Comparison of ENCODE assay signal across 34 mouse cellular contexts in the genomic region with DNA sequence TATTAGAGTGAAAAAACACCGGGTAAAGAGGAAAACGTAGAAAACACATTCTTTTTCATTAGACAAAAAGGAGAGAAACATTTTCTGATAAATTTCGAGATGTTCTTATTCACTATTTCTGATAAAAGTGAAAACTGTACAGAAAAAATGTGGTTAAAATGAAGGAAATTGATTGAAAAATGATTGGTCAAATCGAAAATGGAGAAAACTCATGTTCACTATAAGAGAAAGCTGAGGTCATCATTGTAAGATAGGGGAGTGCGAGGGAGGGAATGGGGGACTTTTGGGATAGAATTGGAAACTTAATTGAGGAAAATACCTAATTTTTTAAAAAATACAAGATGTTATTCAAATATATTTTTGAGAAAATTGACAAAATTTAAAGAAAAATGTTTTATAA. TPM values are rescaled to one million over a fixed set of nuclear protein-coding genes. Genes with fewer than 3 reads are reported as not detected.
A peak's percentile ranks its signal among the peaks of the same experiment; 100 is the strongest.
DNase-seq lines count a peak whose midpoint lies in the region; ATAC-seq and TF ChIP-seq lines count a peak whose summit lies in the region.
"Not testable (repeated sequence)": the region's sequence is repeated elsewhere in the genome, so short reads cannot be mapped to it uniquely, and the experiment has no call there.
"Had no signal": no experiment of that assay in that cellular context is flagged by ENCODE, and none has a peak within 500 bp of the region (broad histone marks: within the 10 kb centered on the region; RNA-seq: fewer than 3 reads in every experiment).

No protein-coding gene starts in this region.

- not testable (repeated sequence) for H3K79me2 ChIP-seq in MEL (ENCODE audit: control insufficient read depth, insufficient read depth, low read length, poor library complexity); myocyte (ENCODE audit: control insufficient read depth, insufficient read depth)

- not testable (repeated sequence) for H3K4me1 ChIP-seq in MEL (ENCODE audit: control insufficient read depth in 1 of 2, insufficient read depth in 2 of 2, low read length in 2 of 2); hindbrain, embryonic 11.5 days (replicated peaks; ENCODE audit: control insufficient read depth, insufficient read depth, low read length)

- peaks cover 2 to 38% of the 10 kb centered on the region in 2 experiments for H3K27me3 ChIP-seq in MEL (ENCODE audit: control insufficient read depth in 1 of 2, insufficient read depth in 2 of 2, low read length in 2 of 2)
- not testable (repeated sequence) for H3K27me3 ChIP-seq in hindbrain, embryonic 11.5 days (ENCODE audit: control insufficient read depth, insufficient read depth, low read length); myocyte (ENCODE audit: control insufficient read depth, insufficient read depth, insufficient read length)

- DNase-seq in 3134 (ENCODE audit: extremely low read depth, insufficient read length, low spot score): peak; percentile 45
- peak; percentile 61 for DNase-seq in MEL (ENCODE audit: low read depth, low spot score)
- DNase-seq in adipocyte (ENCODE audit: low spot score): peak; percentile 30
- DNase-seq in embryo, embryonic 10.5 days (ENCODE audit: low spot score): peak; percentile 14
- DNase-seq in hindbrain, embryonic 11.5 days (ENCODE audit: low spot score): peak; percentile 28
- DNase-seq in mesoderm, embryonic 11.5 days (ENCODE audit: low read depth, low spot score): peak; percentile 24
- DNase-seq in thymus, postnatal 0 days (ENCODE audit: low spot score): peak; percentile 12

- 85% methylated on average over 5 of the region's 5 CpGs for WGBS in hindbrain, embryonic 11.5 days

- not testable (repeated sequence) for TF ChIP-seq CTCF in MEL (IDR thresholded peaks at IDR 0.05 in 2 of 3, conservative IDR thresholded peaks at IDR 0.05 in 1 of 3; ENCODE audit: control insufficient read depth in 1 of 3, insufficient read depth in 1 of 3, low read depth in 2 of 3, low read length in 3 of 3, poor library complexity in 1 of 3, severe bottlenecking in 1 of 3)

- ATAC-seq in hindbrain, embryonic 11.5 days (ENCODE audit: low FRiP score): not testable (repeated sequence)

- H3K9me3 ChIP-seq in MEL (replicated peaks; ENCODE audit: insufficient read depth, low read length); hindbrain, embryonic 11.5 days (ENCODE audit: control insufficient read depth, low read length): not testable (repeated sequence)

- H3ac ChIP-seq in myocyte (ENCODE audit: control insufficient read depth, insufficient read length): not testable (repeated sequence)

- H3K4me2 ChIP-seq in hindbrain, embryonic 11.5 days (replicated peaks; ENCODE audit: low read depth, low read length): not testable (repeated sequence)
- H3K4me2 ChIP-seq in myocyte (ENCODE audit: low read depth): peak overlapping the region; percentile 42

- not testable (repeated sequence) for H3K36me3 ChIP-seq in MEL (ENCODE audit: control insufficient read depth in 1 of 2, insufficient read depth in 2 of 2, low read length in 2 of 2); hindbrain, embryonic 11.5 days (ENCODE audit: control insufficient read depth, insufficient read depth, low read length); myocyte (ENCODE audit: control insufficient read depth, insufficient read depth)

- not testable (repeated sequence) for H3K9ac ChIP-seq in MEL (ENCODE audit: control insufficient read depth, low read depth, low read length, poor library complexity, severe bottlenecking); hindbrain, embryonic 11.5 days (ENCODE audit: low read depth, low read length)

- not testable (repeated sequence) for H3K4me3 ChIP-seq in MEL (ENCODE audit: control insufficient read depth in 1 of 2, insufficient read depth in 1 of 2, low read depth in 2 of 2, low read length in 2 of 2); hindbrain, embryonic 11.5 days (ENCODE audit: low read depth, low read length); myocyte

- not testable (repeated sequence) for TF ChIP-seq POLR2A in MEL (IDR thresholded peaks at IDR 0.05; ENCODE audit: control insufficient read depth in 1 of 2, insufficient read depth in 1 of 2, low read depth in 1 of 2, low read length in 2 of 2, poor library complexity in 1 of 2); myocyte (IDR thresholded peaks at IDR 0.05; ENCODE audit: insufficient read length, low read depth)

- not testable (repeated sequence) for TF ChIP-seq RAD21 in MEL (IDR thresholded peaks at IDR 0.05; ENCODE audit: low read depth, low read length)

- not testable (repeated sequence) for TF ChIP-seq EP300 in MEL (IDR thresholded peaks at IDR 0.05; ENCODE audit: low read depth in 1 of 2, low read length in 2 of 2)

- not testable (repeated sequence) for H3K27ac ChIP-seq in MEL (ENCODE audit: control insufficient read depth, low read depth, low read length); hindbrain, embryonic 11.5 days (ENCODE audit: low read depth, low read length)

RNA-seq across cellular contexts. Expression of a gene that starts 40.8 kb away (rescaled TPM):
- total RNA-seq in MEL (2012; rRNA removed): not detected in 2 replicates
- polyA plus RNA-seq in MEL (2012; ENCODE audit: insufficient read depth in 1 of 2, insufficient read length in 2 of 2, low read depth in 1 of 2, low replicate concordance in 2 of 2, missing spikeins in 1 of 2) (not detected), myocyte (2012; fragmentation: generic; extraction: Trizol) (not detected)
- not detected in 2 replicates for polyA plus RNA-seq in hindbrain, embryonic 11.5 days (2014; fragmentation: Nextera tagmentation; extraction: Ambion mirVana)
- not detected in 2 replicates for polyA plus RNA-seq in thymus, postnatal 0 days (2015; fragmentation: Nextera tagmentation; extraction: Ambion mirVana)
- total RNA-seq: adrenal gland, adult 18-20 months; adrenal gland, postnatal 10 days; adrenal gland, postnatal 36 days; common myeloid progenitor, adult 5-6 weeks; forebrain, postnatal 0 days; gastrocnemius, adult 2 months; gastrocnemius, postnatal 14 days; gastrocnemius, postnatal 4 days; heart, adult 18-20 months; heart, postnatal 10 days; heart, postnatal 36 days had no signal
- polyA plus RNA-seq: activated CD4-positive, CD25-positive, alpha-beta regulatory T cell, adult 4 months; C2C12; CD4-positive, CD25-positive, alpha-beta regulatory T cell, adult 4 months; cerebellum, adult 2 months; embryonic facial prominence, embryonic 12.5 days; embryonic facial prominence, embryonic 15.5 days; forebrain, embryonic 11.5 days; forebrain, embryonic 14.5 days; forebrain, postnatal 0 days; frontal cortex, adult 2 months; heart, embryonic 12.5 days; heart, embryonic 15.5 days; hindbrain, embryonic 10.5 days; hindbrain, embryonic 14.5 days; intestine, embryonic 14.5 days; intestine, postnatal 0 days had no signal
